Mouse (Mus musculus): ENCODE results near the gene Cript.
A peak's percentile ranks its signal among the peaks of the same experiment; 100 is the strongest.
"Not testable (repeated sequence)": the region's sequence is repeated elsewhere in the genome, so short reads cannot be mapped to it uniquely, and the experiment has no call there.

Gene Cript

GRCm38 (mm10) chr17:87050469-87051175 lies 25.3 kb downstream of the Cript start:
- no peak for DNase-seq

GRCm38 (mm10) chr17:87051652-87052051 lies 26.3 kb downstream of the Cript start:
- DNase-seq, result no peak

GRCm38 (mm10) chr17:87052432-87052831 lies 27.1 kb downstream of the Cript start:
- DNase-seq, result no peak

DNA sequence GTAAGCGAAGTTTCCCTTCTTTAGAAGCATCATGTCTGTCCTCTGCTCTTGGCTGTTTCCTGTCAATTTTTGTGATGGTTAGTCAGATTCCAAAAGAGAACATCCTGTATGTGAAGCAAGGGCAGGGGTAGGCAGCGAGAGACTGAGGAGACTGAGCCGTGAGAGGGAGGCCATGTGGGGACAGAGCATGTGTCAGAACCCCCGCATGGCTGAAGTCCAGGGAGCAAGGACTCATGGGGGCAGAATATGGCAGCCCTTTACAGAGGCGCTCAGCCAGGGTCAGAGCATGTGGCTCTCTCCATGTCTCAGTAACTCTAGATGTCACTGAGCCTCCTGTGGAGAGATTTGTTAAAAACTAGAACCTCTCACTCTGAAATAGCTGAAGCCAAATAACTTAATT lies 28.6 kb downstream of the Cript start:
- DNase-seq, result no peak

DNA sequence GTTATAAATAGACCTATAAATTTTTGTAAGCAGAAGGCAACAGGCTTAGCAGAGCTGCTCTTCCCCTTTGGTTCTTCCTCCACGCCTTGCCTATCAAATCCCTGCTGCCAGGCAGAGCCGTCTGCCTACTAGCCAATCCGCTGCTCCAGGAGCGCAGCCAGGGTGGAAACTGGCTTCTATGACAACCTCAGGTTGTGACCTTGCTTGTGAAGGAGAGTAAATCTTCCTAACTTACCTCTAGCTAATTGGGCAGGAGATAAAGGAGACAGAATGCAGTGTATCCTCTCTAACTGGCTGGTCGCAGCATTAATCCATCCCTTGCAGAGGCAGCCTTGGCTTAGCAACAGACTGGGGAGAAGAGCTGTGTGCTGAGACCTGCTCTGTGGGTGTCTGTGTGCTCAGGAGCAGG lies 29.7 kb downstream of the Cript start:
- no peak for DNase-seq

- no peak for DNase-seq
Observed at GRCm38 (mm10) chr17:87055663-87056062, 30.3 kb downstream of the Cript start.

GRCm38 (mm10) chr17:87056761-87057160 lies 31.4 kb downstream of the Cript start:
- DNase-seq, result no peak

GRCm38 (mm10) chr17:87057486-87058266 lies 32.3 kb downstream of the Cript start:
- DNase-seq, result no peak

DNA sequence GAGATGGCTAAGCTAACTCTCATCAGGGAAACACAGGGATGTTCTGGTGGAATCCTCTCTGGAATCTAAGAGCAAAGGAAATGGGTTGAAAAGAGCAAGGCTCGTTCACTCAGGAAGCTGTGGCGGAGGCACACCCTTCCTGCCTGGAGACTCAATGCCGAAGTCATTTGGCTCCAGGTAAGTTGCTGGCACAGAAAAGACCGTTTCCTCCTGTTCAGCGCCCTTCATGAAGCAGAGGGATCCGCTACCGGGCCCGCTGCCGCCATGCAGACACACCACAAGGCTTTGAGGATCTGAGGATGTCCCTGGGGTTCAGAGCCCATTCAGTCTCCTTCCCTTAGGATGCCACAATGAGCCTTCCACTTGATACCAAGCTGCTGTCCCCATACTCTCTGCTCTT lies 37.3 kb downstream of the Cript start:
- DNase-seq, result no peak

DNA sequence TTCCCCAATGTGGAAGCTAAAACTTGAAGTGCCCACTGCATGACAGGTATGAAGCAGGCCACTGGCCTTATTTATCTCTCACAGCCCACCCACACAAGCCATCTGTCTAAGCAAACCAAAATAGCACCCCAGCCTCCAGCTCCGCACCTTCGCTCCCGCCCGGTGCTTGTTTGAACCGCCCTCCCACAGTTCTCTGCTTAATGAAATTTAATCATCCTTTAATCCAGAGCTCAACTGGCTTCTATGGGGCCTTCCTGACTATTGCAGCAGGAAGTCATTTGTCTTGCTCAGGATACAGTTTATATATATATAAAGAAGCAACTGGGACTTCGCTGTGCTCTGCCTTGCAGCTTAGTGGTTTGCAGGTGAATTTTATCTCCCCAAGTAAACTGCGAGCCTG lies 38.1 kb downstream of the Cript start:
- no peak for DNase-seq

DNA sequence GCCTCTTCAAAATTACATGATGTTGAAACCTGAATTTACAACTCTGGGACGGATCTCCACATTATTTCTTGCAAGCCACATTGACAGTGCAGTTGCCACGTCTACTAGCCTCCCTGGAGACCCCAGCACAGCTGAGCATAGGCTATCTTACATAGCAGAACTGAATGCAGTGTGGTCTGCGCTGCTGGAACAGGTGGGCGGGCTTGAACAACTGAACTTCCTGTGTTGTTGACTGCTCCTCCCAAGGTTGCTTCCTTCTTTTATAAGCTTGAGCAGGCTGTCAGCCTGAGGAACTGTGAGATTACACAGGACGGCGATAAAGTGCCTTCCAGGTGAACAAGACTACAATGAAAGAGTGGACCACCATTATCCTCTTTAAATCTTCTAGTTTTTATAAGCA lies 38.6 kb downstream of the Cript start:
- DNase-seq, result peak; percentile 14 to 24

DNA sequence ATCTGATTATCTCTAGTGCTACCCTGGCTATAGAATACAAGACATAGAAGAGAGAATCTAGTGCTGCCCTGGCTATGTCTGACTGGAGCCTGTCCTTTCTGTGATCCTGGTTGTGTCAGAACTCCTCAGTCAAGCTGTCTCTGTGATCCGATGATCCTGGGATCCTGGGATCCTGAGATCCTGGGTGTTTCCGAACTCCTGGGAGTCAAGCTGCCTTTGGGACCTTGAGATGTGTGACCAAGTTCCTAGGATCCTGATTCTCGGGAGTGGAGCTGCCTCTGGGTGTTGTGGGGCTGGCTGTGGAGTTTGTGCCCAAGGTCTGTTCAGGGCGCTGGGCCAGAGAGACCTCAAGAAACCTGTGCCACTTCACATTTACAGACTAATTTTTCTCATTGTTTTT lies 43.6 kb downstream of the Cript start:
- DNase-seq, result no peak

GRCm38 (mm10) chr17:87072183-87072582 lies 46.8 kb downstream of the Cript start:
- not testable (repeated sequence) for DNase-seq

DNA sequence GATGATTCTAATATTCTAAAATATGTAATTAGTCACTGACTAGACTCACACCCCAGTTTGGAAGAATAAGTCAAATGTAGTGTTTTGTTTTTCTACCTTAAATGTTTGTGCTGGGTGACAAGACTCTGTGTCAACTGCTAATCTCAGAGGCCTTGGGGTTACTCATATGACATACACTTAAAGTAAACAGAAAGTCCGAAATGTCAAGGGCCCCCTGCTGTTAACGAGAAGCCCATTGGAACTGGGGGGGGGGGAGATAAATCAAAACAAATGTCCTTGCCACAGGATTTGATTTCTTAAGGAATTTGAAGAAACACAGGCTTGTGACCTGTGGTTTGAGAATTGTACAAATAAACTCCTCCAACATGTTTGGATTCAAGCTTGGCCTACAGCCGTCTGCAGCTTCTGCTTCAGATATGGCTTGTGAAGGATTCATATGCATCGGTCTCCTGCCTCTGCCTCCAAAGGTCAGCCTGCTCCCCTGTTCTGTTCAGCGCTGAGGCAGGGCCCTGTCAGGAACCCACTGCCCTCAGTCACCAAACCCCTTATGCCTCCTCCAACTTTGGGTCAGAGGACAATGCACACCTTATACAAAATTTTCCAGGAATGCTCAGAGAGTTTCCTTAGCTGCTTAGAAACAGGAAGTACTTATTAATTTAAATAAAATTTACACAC lies 47.6 kb downstream of the Cript start:
- DNase-seq, result no peak

DNA sequence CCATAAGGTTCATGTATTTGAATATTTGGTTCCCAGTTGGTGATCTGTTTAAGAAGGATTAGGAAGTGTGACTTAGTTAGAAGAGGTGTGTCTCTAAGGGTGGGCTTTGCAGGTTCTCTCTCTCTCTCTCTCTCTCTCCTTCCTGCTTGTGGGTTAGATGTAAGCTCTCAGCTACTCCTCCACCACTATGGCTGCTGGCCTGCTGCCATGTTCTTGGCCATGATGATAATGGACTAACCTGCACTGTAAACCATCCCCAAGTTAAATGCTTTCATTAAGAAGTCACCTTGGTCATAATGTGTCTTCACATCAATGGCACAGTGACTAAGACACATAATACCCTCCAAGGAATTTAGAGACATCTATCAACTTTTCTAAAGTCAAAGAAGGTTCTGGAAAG lies 48.1 kb downstream of the Cript start:
- no peak for DNase-seq

GRCm38 (mm10) chr17:87078217-87078616 lies 52.9 kb downstream of the Cript start:
- not testable (repeated sequence) for DNase-seq

GRCm38 (mm10) chr17:87080724-87081123 lies 55.4 kb downstream of the Cript start:
- no peak for DNase-seq

DNA sequence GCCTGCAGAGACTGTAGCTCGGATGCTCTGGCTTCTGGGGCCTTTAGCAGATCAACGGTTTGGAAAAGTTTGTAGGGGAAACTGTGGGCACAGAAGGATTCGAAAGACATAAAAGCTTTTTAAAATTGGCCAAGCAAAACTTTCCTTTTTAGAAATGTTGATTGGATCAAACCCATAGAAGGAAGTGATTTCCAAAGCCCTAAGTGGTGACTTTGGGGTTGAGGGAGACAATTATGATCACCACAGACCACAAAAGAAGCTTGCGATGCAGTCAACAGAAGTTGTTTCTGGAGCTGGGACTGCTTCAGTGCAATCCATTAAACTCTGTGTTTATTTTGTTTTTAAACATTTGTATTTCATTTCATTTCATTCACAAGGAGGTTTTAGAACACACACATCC lies 57.2 kb downstream of the Cript start:
- DNase-seq, result no peak

GRCm38 (mm10) chr17:87083671-87084070 lies 58.3 kb downstream of the Cript start:
- DNase-seq, result no peak
